Mouse (Mus musculus) neural tube, embryonic 10.5 days (tissue): ENCODE measurements around the gene Itgb1.

Experiments
- DNase-seq: peaks from one replicate; pipeline ENCODE4 v3.0.0-alpha.2; 2017; ENCODE audit warnings: low spot score; ENCODE audit errors: extremely low spot score

Gene Itgb1

DNA sequence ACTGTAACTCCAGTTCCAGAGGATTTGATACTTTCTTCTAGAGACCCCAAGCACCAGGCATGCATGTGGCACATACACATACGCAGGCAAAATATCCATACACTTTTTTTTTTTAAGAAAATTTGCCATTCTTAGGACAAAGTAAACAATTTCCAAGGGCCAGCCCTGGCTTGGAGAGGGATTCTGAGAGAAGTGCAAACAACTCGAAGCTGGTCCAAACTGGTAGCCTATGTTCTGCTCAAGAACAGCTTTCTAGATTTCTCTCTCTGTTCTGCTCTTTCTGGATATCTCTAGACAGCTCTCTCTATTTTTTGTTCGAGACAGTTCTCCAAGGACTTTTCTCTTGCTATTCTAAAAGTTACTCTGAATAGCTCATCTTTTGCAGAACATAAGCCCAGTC lies 3.5 kb upstream of the Itgb1 start:
- no peak for DNase-seq

DNA sequence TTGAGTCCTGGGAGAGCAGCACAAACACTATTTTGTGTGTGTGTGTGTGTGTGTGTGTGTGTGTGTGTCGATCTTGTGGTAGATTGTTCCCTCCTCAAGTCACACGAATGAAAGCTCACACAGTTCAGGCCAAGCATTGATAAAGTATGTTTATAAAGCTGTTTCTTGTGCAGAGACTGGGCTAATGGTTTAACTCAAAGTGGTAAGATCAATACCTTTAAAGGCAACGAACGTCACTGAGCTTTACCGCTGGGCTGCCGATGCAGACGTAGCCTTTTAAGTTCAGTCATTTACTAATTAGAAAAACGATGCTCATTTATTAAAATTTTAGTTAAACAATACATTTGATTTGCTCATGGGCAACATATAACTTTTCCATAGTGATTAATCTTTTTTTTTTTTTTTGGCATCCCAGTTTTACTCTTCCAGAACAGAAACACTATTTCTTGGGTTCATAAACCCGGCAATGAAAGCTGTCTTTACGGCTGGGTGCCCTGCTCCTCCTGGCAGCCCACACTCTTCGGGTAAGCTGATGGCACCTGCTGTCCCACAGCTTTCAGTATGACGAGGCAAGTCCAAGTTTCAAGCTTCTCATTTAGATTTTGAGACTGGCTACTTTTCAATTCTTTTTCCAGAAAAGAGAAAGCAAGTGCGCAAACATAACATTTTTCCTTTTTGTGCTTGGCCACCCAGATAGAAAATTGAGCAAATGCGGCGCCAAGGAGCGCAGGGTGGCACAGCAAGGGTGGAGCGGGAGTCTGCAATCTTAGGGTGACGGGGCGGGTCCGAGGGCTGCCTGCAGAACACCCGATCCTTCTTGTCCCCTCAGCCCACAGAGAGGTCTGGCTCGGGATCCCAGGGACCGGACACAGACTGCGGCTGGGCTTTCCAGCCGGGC lies 596 bp upstream of the Itgb1 start:
- DNase-seq = peak; percentile 19

DNA sequence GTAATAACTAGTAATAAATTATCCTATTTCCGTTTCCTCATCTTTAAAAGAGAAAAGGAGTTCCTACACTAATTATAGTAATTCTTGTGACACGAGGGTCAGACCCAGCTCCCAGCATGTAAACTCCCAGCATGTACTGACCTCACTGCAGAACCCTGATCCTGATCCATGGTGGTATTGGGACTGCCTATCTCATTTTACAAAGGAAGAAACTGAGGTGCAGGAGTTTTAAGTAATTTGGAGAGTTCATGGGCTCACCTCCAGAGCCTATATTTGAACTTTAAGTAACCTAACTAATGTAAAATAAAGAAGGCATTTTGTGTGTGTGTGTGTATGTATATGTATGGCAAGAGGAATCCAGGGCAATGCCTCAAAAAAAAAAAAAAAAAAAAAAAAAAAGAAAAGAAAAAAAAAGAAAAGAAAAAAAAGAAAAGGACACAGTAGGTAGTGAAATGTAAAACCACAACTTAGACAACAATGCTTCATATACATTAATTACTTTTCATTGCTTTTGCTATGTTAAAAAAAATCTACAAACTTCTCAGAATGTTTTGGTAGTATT lies 1.1 kb downstream of the Itgb1 start:
- DNase-seq = no peak

DNA sequence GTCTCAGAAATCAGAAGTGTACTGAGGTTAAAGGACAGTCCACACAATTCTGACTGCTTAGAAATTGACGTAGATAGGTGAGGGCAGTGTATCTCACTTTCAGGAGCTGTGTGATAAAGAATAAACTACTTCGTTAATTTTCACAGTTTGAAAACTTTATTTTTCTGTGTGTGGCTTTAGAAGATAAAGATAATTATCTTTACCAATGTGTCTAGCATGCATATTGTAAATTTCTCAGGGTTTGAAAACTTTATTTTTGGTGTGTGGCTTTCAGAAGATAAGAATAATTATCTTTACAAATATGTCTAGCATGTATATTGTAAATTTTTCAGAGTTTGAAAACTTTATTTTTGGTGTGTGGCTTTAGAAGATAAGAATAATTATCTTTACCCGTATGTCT lies 3.2 kb downstream of the Itgb1 start:
- DNase-seq = no peak

DNA sequence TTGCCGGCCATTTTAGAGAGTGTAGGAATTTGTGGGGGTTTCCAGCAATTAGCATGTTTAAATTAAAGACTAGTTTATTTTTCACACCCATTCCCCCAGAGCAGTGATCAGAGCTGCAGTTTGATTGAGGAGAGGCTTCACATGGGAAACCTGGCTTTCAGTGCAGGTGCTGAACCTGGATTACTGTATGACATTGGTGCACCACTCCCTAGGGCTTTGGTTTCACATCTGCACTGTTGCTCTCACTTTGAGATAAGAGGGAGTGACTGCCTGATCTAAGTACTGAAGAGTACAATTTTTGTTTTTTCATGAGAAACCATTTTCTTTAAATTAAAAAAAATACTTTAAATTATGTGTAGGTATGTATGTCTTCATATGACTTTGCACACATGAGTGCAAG lies 4.6 kb downstream of the Itgb1 start:
- no peak for DNase-seq

DNA sequence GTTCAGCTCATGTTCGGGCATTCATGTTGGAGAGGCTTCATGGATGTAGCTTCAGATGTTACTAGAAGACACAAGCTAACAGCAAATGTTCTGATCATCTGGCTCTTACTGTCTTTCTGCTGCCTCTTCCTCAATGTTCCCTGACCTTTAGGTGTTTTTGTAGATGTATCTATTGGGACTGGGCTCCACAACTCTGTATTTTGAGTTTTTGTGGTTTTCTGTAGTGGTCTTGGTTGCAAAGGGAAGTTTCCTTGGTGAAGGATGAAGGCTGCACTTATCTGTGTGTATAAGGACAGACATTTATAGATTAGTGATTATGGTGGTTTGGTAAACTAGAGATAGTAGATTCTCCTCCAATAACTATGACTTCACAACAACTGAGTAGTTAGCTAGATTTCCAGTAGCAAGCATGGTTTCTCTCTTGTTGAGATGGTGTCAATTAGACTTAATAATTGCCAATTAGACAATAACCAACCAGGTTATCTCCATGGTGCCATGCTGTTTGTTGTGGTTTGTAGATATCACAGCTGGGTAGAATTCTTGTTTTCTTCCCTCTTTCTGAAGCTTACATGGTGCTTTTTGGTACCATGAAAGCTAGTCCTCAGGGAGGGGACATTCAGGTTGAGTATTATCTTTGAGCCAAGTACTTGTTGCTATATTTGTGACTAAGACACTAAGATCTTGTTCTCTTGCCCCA lies 11.4 kb downstream of the Itgb1 start:
- no peak for DNase-seq

DNA sequence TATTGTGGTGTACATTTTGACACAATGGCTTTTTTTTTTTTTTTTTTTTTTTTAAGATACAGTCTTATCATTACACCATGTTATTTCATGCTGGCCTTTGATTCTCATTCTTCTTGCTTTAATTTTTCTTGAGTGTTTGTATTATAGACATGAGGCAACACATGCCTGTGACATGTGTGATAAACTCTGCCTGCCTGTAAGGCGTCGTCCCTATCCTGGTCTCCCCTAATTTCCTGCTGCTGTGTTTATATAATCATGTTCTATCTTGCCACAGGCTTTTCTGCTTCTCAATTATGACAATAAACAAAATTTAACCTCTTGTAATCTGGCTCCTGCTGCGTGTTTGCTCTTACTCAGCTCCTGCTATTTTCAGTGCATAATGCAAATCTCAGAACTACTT lies 12.5 kb downstream of the Itgb1 start:
- DNase-seq = no peak

DNA sequence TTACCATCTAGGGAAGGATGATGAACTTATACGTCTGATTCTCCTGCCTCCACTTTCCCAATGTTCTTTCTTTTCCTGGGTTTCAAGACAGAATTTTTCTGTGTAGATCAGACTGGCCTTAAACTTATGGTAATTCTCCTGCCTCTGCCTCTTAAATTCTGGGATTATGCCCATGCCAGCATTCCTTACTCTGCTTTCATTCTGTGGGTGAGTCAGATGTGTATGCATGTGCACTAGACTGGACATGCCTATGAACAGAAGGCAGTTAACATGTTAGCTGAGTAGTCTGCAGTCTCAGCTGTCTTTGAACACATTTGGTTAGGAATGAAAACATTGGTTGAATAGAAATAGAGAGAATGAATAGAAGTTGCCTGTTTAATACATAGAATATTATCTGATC lies 18.9 kb downstream of the Itgb1 start:
- DNase-seq = no peak

DNA sequence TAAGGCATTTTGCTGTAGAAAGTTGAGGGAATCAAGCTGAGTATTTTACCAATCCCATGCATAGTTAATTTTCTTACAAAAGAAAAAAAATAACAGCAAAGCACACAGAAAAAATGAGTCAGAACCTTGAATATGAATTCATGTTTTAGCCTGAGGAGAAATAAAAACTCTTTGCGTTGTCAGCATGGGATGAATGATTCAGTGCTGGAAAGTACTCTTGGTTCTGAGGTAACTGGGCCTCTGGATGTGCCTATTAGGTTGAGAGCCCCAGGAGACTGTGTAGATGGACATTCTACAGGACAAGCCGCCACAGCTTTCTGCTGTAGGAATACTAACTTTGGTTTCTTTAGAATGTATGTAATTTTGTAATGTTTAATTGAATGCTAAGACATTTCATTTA lies 19.4 kb downstream of the Itgb1 start:
- no peak for DNase-seq

DNA sequence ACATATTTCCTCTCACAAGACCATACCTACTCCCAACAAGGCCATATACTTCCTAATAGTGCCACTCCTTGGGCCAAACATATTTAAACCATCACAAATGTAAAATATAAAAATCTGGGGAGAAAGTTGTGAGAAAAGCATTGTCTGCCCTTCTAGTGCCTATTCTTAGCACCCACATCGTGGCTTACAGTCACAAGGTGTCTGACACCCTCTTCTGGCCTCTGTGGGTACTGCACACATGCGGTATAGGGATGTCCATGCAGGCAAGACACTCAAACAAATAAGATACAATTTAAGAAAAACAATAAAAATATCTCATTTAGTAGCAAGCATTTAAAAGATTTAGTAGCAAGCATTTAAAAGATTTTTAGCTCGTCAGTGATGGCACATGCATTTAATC lies 23.8 kb downstream of the Itgb1 start:
- DNase-seq = peak; percentile 82

DNA sequence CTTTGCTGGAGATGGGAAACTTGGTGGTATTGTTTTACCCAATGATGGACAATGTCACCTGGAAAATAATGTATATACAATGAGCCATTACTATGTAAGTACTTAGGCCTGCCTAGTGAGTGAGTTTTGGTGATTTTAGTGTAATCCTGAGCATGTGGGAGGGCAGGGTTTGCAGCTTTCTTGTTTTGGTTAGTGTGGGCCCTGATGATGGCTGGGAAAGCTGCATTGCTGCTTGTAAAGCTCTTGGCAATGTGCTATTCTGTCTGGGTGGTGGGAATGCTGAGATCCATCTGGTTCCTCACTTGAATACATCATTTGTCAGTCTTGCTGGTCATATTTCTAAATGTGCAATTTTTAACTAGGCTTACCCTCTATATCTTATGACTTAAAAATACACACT lies 30.7 kb downstream of the Itgb1 start:
- DNase-seq = no peak

DNA sequence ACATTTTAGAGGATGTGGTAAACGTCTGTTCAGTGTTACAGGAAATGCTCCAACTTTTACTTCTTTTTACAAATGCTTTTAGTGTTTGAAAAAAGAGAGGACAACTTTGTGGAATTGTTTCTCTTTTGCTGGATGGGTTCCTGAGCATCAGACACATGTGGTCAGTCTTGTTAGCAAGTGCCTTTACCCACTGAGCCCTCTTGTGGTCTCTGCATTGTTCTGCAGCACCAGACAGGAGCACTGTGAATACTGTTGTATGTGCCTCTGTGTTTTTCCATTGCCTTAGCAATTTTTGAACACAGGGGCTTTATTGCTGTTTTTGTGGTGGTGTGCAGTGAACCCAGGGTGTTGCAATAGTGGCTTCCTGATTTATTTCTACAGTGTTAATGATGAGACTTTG lies 39.4 kb downstream of the Itgb1 start:
- no peak for DNase-seq

DNA sequence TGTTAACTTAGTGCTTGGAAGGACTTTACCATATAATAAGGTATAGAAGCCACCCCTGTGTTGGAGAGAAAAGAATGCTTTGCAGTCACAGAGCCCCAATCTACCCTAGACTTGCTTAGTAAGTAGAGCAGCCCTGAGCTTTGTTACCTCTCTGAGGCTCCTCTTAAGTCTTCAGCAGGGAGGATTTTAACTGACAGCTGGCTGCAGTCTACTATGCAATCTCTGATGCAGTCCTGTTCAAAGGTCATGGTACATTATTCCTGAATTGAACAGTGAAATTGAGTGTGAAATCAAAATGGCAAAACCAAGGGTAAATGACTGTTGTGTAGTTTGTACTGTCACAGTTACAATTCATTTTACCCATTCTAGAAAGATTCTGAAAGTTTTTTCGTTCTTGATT lies 41.8 kb downstream of the Itgb1 start:
- DNase-seq = no peak

DNA sequence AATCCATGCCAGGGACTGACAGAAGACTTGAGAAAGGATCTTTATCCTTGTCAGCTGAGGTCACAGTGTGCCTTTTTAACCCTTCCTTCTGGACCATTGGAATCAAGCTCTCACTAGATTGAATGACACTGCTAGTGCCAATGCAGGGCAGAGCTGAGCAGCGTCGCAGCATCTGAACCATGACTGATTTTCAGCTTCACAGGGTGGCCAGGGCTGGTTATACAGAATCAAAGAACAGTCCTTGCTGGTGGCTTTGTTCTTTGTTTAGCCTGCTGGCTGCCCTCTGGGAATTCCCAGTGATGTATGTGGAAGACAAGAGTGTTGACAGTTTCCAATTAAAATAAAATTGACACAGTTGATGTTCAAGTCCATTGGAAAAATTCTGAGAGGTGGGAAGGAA lies 46.8 kb downstream of the Itgb1 start:
- DNase-seq = no peak

DNA sequence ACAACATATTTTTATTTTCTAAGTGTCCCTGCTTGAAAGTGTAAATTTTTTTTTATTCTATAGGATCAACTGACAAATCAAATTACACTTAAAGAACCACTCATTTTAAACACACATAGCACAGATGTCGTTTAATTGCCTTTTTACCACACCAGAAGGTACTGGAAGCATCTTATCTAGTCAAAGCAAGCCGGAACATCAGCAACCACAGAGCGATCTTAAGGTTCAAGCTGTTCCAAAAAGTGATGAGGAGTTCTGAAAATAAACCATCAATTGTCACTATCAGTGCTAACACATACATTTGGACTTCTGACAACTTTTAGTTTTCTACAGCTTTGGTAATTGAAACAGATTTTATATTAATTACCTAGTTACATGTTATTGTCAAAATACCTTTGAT lies 48.7 kb downstream of the Itgb1 start:
- DNase-seq = no peak

DNA sequence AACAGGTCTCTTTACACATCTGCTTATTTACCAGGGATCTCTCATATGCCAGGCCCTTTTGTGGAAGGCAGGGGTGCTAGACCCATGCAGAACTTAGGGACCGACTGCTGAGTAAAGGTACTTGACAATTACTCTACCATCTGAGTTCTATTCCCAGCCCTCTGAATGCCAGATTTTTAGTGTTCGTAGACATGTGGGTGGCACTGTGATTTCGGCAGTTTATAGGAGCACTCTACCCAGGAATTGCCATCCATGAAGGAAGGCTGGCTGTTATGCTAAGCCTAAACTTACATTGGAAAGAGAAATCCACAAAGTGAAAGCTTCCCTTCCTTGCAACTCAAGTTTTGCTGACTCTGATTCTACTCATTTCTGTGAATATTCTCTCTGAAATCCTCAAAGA lies 50.2 kb downstream of the Itgb1 start:
- no peak for DNase-seq
